Mouse (Mus musculus) megakaryocyte, embryonic 14.5 days (primary cell): ENCODE measurements around the gene Nphp4.

Experiments used
- FLI1 ChIP-seq: IDR thresholded peaks from 2 replicates; pipeline ENCODE4 v1.6.1; 2012; ENCODE audit warnings: low read length, inconsistent platforms, mixed read lengths
- GATA1 ChIP-seq: IDR thresholded peaks from 3 replicates; pipeline ENCODE4 v1.6.1; 2012; ENCODE audit warnings: mixed read lengths, low read length, inconsistent platforms, borderline replicate concordance

- TF ChIP-seq GATA1 (no peak), FLI1 (no peak)
Observed at GRCm38 (mm10) chr4:152541172-152541571, 64.7 kb downstream of the Nphp4 start.
